ENCODE assay signal across 15 mouse cellular contexts in genomic region chr16:52189103-52189502, GRCm38 (mm10).
DNase-seq lines count a peak whose midpoint lies in the region; ATAC-seq and TF ChIP-seq lines count a peak whose summit lies in the region.
"Had no signal": no experiment of that assay in that cellular context is flagged by ENCODE, and none has a peak within 500 bp of the region (broad histone marks: within the 10 kb centered on the region; RNA-seq: fewer than 3 reads in every experiment).

No protein-coding gene starts in this region.

- H3K4me3 ChIP-seq in layer of hippocampus, adult 2 months = no peak overlapping the region
- no peak overlapping the region for H3K4me3 ChIP-seq in forebrain, embryonic 13.5 days
- no peak overlapping the region for H3K4me3 ChIP-seq in midbrain, postnatal 0 days (ENCODE audit: low read depth, low read length)
- H3K4me3 ChIP-seq: erythroblast, embryonic 14.5 days had no signal

- H3K4me2 ChIP-seq in forebrain, embryonic 13.5 days = no peak overlapping the region
- H3K4me2 ChIP-seq in midbrain, postnatal 0 days (ENCODE audit: low read depth, low read length, poor library complexity, severe bottlenecking) = no peak overlapping the region

- peaks cover 48% of the 10 kb centered on the region for H3K36me3 ChIP-seq in forebrain, embryonic 13.5 days (ENCODE audit: poor library complexity, severe bottlenecking)
- H3K36me3 ChIP-seq in midbrain, postnatal 0 days (ENCODE audit: insufficient read depth, low read length) = 0 out of 2 replicates have a peak, but pooled peaks cover 3% of the 10 kb centered on the region

- H3K27ac ChIP-seq in layer of hippocampus, adult 2 months = no peak overlapping the region
- H3K27ac ChIP-seq in forebrain, embryonic 13.5 days = no peak overlapping the region
- no peak overlapping the region for H3K27ac ChIP-seq in midbrain, postnatal 0 days (ENCODE audit: low read depth, low read length)

- WGBS in forebrain, embryonic 13.5 days = 56% methylated on average over 1 of the region's 2 CpGs
- 59% methylated on average over 1 of the region's 2 CpGs for WGBS in midbrain, postnatal 0 days

- no peak overlapping the region for H3K9ac ChIP-seq in forebrain, embryonic 13.5 days
- no peak overlapping the region for H3K9ac ChIP-seq in midbrain, postnatal 0 days (replicated peaks; ENCODE audit: low read length, poor library complexity, severe bottlenecking)

- TF ChIP-seq CTCF in layer of hippocampus, adult 2 months (conservative IDR thresholded peaks at IDR 0.05) = peak; percentile 69
- peak; percentile 64 for TF ChIP-seq CTCF in midbrain, postnatal 0 days (IDR thresholded peaks at IDR 0.05)

- H3K27me3 ChIP-seq in forebrain, embryonic 13.5 days = no peaks in the 10 kb centered on the region
- H3K27me3 ChIP-seq in midbrain, postnatal 0 days (ENCODE audit: insufficient read depth, low read length) = no peaks in the 10 kb centered on the region

- H3K9me3 ChIP-seq in forebrain, embryonic 13.5 days (replicated peaks) = no peaks in the 10 kb centered on the region
- no peaks in the 10 kb centered on the region for H3K9me3 ChIP-seq in midbrain, postnatal 0 days (ENCODE audit: low read length)

- no peak for DNase-seq in cerebellum, adult 11 months
- DNase-seq in layer of hippocampus, adult 2 months (ENCODE audit: low spot score in 2 of 2) = no peak
- no peak for DNase-seq in layer of hippocampus, adult 18-20 months (ENCODE audit: low spot score in 2 of 2)
- no peak for DNase-seq in midbrain, postnatal 0 days (ENCODE audit: low spot score)
- DNase-seq in cerebellum, adult 8-10 months = no peak
- DNase-seq in spleen, adult 12 weeks (ENCODE audit: low spot score) = no peak
- DNase-seq: cerebellum, adult 9-10 months; gastrocnemius, postnatal 14 days; kidney, postnatal 4 days; liver; right cerebral cortex, postnatal 25 days had no signal

- H3K4me1 ChIP-seq in forebrain, embryonic 13.5 days = 0 out of 2 replicates have a peak, but pooled peaks cover 2% of the 10 kb centered on the region
- no peaks in the 10 kb centered on the region for H3K4me1 ChIP-seq in midbrain, postnatal 0 days (ENCODE audit: insufficient read depth, low read length)

- peak; percentile 33; the same call in 1 of the 2 replicates for ATAC-seq in cerebellum, adult (ENCODE audit: insufficient number of reproducible peaks, low FRiP score, low TSS enrichment)
- peak; percentile 75 for ATAC-seq in forebrain, embryonic 13.5 days
- ATAC-seq in midbrain, postnatal 0 days (ENCODE audit: low FRiP score) = no peak
- ATAC-seq: inflammation-experienced regulatory T-cells, adult 6 months had no signal
